Mouse (Mus musculus): ENCODE data around the gene Gm20521. TPM values are rescaled to one million over a fixed set of nuclear protein-coding genes. Genes with fewer than 3 reads are reported as not detected.
A peak's percentile ranks its signal among the peaks of the same experiment; 100 is the strongest.

The Gm20521 gene
- polyA plus RNA-seq, 1 experiment from 2014 or later = 0.33 TPM

DNA sequence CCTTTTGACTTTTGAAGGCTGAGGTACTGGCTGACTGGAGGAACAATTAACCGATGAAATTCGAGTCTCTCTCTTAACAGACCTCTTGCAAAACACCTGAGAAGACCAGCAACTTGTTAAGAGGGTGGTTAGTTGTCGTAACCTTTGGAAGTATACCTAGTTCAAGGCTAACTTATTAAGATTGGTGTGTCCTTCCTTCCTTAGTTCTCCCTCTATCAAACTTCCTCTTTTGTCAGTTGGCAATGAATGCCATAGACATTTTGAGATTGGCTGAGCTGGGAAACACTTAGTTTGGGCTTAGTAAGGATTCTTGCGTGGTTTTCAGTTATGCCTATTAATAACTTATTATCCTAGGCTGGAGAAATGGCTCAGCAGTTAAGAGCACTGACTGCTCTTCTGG lies 15.2 kb upstream of the Gm20521 start:
- ATAC-seq (ENCODE audit: insufficient number of reproducible peaks, low FRiP score, low TSS enrichment, low read depth) = no peak
- Histone ChIP-seq H3K9ac (no peak overlapping the region), H3K4me1 (peaks cover 8% of the 10 kb centered on the region; the same call in 1 of the 2 replicates), H3K36me3 (no peaks in the 10 kb centered on the region), H3K4me2 (no peak overlapping the region), H3K4me3 (no peak overlapping the region), H3K9me3 (no peaks in the 10 kb centered on the region), H3K27ac (no peak overlapping the region), H3K27me3 (no peaks in the 10 kb centered on the region)
- WGBS = 74% methylated on average over 4 of the region's 4 CpGs

DNA sequence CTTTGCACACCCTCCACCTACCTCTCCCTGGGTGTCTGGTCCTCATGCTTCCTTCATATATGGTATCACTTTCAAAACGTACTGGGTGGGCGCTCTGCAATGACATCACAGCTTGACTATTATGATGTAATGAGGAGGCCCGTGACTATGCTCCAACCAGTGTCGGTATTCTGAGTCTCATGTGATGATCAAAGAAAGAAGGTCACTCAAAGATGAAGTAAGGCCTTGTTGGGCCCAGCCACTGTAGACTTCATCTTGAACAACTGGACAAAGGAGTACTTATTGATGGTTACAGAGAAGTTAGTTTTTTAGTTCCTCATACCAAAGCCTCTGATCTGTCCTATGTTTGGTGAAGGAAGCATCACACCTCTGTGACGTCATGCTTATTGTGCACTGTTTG lies 12.4 kb upstream of the Gm20521 start, which contains the start of gene Homez:
Gene Homez, minus strand, starts transcription at position 101 of the 400 bp plus-strand sequence.
- no peak within 1 kb of the TSS for H3K9ac ChIP-seq
- 80% methylated on average over 5 of the region's 5 CpGs for WGBS

DNA sequence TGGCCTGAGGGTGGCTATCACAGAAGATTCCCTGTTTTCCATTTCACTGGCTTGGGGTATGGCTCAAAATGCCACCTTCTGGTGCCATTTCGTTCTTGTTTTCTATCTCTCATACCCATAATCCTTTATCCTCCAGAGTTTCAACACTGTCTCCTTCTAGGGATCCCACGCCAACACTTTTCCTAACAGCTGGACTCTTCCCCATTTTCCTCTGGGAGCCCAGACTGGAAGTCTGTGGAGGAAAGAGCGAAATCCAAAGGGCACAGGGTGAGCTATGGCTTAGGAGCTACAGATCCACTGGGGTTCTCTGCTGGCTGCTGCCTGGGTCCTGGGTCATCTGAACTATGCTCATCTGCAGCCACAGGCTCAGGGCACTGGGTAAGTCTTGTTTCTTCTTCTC lies 9.1 kb upstream of the Gm20521 start:
- Histone ChIP-seq H3K4me3 (no peak overlapping the region), H3K9me3 (no peaks in the 10 kb centered on the region), H3K36me3 (no peaks in the 10 kb centered on the region), H3K9ac (no peak overlapping the region), H3K4me2 (no peak overlapping the region), H3K27me3 (peaks cover 28% of the 10 kb centered on the region), H3K4me1 (peaks cover 14% of the 10 kb centered on the region), H3K27ac (no peak overlapping the region)
- no peak for ATAC-seq (ENCODE audit: insufficient number of reproducible peaks, low FRiP score, low TSS enrichment, low read depth)
- WGBS = 85% methylated on average over 3 of the region's 3 CpGs

More for the DNA sequence above, 12.4 kb upstream of the Gm20521 start, which contains the start of gene Homez:
- no peak within 1 kb of the TSS for H3K4me3 ChIP-seq
- ATAC-seq (ENCODE audit: insufficient number of reproducible peaks, low FRiP score, low TSS enrichment, low read depth) = no peak
- H3K36me3 ChIP-seq = no peaks in the 10 kb centered on the region
- no peaks in the 10 kb centered on the region for H3K9me3 ChIP-seq
- no peak within 1 kb of the TSS for H3K4me2 ChIP-seq
- no peak within 1 kb of the TSS for H3K27ac ChIP-seq
- H3K4me1 ChIP-seq = peaks cover 4% of the 10 kb centered on the region
- H3K27me3 ChIP-seq = peaks cover 7% of the 10 kb centered on the region; the same call in 1 of the 2 replicates

DNA sequence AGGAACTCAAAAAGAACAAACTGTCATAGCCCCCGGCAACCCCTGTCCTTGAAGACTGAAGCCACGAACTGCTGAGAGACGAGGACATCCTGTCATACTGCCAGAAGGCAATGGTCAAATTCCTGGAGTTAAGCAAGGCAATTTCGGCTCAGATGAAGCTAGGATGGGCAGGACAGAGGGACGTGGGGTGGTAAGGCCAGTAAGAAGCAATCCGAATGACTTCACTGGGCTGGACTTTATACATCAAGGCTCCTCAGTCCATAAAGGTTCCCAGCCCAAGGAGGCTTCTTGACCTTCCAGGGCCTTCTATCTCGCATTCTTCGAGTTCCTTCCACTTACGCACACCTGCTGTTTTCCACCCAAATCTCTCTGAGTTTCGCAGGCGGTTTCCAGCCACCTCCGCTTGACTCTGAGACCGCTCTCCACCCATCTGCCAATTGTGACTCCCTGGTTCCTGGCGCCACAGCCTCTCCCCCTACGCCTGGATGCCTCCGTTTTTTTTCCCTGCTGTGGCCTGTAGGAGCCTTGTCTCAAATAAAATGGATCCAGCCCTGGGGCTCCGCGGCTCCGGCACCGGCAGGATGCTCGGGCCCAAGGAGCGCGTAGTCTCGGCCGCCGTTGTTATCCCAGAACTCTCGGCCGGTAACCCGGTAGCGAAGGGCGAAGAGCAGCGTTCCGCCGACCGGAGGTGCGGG lies 7.2 kb upstream of the Gm20521 start:
- peaks cover 14% of the 10 kb centered on the region for H3K4me1 ChIP-seq
- no peaks in the 10 kb centered on the region for H3K36me3 ChIP-seq
- 2% methylated on average over 36 of the region's 36 CpGs for WGBS
- peaks cover 28% of the 10 kb centered on the region for H3K27me3 ChIP-seq
- peak overlapping the region; percentile 81 for H3K27ac ChIP-seq
- H3K4me2 ChIP-seq = peak overlapping the region; percentile 99
- H3K9me3 ChIP-seq = no peaks in the 10 kb centered on the region
- H3K9ac ChIP-seq = peak overlapping the region; percentile 77
- H3K4me3 ChIP-seq = peak overlapping the region; percentile 75
- peak; percentile 7; the same call in 1 of the 2 replicates for ATAC-seq (ENCODE audit: insufficient number of reproducible peaks, low FRiP score, low TSS enrichment, low read depth)

DNA sequence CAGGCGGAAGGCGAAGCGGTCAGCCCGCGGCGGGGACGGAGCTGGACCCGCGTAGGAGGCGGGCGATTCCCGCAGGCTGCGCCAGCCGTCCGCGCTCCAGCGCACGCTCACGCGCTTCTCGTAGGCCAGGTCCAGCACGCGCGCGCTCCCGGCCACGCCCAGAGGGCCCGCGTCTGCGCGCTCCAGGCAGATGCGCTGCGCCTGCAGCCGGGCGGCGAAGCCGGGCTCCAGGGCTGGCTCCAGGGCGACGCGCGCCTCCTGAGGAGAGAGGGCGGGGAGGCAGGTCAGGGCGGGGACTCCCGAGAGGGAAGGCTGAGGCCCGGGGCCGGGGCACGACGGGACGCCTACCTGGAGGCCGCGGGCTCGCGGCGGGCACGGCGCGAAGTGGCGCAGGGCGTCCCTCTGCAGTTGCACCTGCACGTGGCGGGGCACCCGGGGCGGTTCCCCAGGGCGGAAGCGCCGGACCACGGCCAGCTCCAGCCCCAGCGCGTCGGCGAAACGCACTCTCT lies 6.6 kb upstream of the Gm20521 start:
- Histone ChIP-seq H3K4me3 (peak overlapping the region; percentile 75), H3K9me3 (no peaks in the 10 kb centered on the region), H3K36me3 (no peaks in the 10 kb centered on the region), H3K27ac (peak overlapping the region; percentile 81), H3K27me3 (peaks cover 28% of the 10 kb centered on the region), H3K4me1 (peaks cover 14% of the 10 kb centered on the region), H3K4me2 (peak overlapping the region; percentile 99), H3K9ac (peak overlapping the region; percentile 77)
- 0% methylated on average over 72 of the region's 72 CpGs for WGBS
- peak; percentile 77 for ATAC-seq (ENCODE audit: insufficient number of reproducible peaks, low FRiP score, low TSS enrichment, low read depth)

DNA sequence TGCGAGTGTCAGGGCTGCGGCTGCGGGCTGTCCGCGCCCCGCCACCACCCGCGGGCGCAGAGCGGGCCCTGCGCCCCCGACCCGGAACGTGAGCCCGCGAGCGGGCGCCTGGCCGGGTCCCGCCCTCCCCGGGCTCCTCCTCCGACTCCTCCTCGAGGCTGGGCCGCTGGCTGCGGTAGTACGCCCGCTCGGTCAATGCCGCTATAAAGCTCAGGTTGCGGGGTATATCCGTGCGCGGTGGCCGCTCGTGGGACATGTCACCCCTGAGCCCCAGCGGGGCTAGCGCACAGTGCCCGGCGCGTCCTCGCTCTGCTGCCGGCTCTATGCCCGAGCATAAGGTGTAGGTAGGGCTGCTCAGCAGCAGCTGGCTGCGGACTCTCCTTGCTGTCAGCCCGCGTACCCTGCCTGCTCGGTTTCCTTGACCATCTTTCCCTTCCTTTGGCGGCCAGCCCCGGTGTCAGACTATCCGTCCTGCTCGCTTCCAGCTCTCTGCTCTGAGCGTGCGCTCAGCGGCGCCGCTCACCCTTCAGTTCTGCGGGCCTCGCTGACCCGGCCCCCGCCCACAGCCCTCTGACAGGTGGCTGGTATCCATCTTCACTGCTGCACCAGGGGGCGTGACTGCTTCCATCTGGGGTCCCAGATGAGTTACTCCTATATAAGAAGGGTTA lies 6.1 kb upstream of the Gm20521 start, which contains the start of gene Ppp1r3e:
Gene Ppp1r3e, minus strand, starts transcription at position 503 of the 668 bp plus-strand sequence.
- no peaks in the 10 kb centered on the region for H3K9me3 ChIP-seq
- H3K4me2 ChIP-seq = peak within 1 kb of the TSS; percentile 99
- H3K9ac ChIP-seq = peak within 1 kb of the TSS; percentile 77
- under 1% methylated on average over 59 of the region's 61 CpGs for WGBS
- ATAC-seq (ENCODE audit: insufficient number of reproducible peaks, low FRiP score, low TSS enrichment, low read depth) = peak; percentile 79
- H3K4me1 ChIP-seq = peaks cover 14% of the 10 kb centered on the region
- peak within 1 kb of the TSS; percentile 81 for H3K27ac ChIP-seq
- H3K27me3 ChIP-seq = peaks cover 28% of the 10 kb centered on the region
- H3K4me3 ChIP-seq = peak within 1 kb of the TSS; percentile 75
- no peaks in the 10 kb centered on the region for H3K36me3 ChIP-seq

DNA sequence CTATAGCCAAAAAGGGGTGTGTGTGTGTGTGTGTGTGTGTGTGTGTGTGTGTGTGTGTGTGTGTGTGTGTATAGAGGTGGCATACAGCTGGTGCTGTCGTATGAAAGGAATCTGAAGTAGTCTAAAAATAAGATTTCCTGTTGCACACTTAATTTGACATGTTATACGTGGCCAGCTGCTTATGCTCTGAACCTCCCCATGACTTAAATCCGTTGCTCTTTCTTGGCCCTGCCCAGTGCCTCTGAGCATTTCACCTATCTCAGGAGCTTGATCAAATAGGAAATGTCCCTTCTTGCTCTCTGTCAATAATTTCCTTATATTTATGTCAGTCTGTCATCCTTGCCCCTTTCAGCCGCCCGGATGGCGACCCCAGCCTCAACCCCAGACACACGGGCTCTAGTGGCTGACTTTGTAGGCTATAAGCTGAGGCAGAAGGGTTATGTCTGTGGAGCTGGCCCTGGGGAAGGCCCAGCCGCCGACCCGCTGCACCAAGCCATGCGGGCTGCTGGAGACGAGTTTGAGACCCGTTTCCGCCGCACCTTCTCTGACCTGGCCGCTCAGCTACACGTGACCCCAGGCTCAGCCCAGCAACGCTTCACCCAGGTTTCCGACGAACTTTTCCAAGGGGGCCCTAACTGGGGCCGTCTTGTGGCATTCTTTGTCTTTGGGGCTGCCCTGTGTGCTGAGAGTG lies 926 bp downstream of the Gm20521 start:
- peak overlapping the region; percentile 77 for H3K9ac ChIP-seq
- no peaks in the 10 kb centered on the region for H3K9me3 ChIP-seq
- H3K36me3 ChIP-seq = peaks cover 19% of the 10 kb centered on the region
- no peaks in the 10 kb centered on the region for H3K27me3 ChIP-seq
- H3K4me2 ChIP-seq = peak overlapping the region; percentile 70
- 23% methylated on average over 21 of the region's 21 CpGs for WGBS
- H3K4me3 ChIP-seq = peak overlapping the region; percentile 67
- peaks cover 26% of the 10 kb centered on the region for H3K4me1 ChIP-seq
- ATAC-seq (ENCODE audit: insufficient number of reproducible peaks, low FRiP score, low TSS enrichment, low read depth) = 0 out of 2 replicates have a peak, but pooled peaks have one; percentile 1
- peak overlapping the region; percentile 94 for H3K27ac ChIP-seq

DNA sequence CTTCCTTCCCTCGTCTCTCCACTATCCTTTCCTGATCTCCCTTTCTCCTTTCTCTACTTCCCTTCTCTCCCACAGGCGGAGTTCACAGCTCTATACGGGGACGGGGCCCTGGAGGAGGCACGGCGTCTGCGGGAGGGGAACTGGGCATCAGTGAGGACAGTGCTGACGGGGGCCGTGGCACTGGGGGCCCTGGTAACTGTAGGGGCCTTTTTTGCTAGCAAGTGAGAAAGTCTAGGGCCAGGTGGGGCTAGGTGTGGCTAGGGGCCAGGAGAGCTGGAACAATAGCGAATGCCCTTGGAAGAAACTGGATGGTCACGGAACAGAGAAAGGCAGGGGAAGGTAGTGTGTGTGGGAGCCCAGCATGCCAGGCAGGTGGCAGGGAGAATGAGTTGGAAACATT lies 2.1 kb downstream of the Gm20521 start:
- Histone ChIP-seq H3K4me1 (peaks cover 26% of the 10 kb centered on the region), H3K27ac (no peak overlapping the region), H3K9ac (no peak overlapping the region), H3K36me3 (peaks cover 19% of the 10 kb centered on the region), H3K4me3 (no peak overlapping the region), H3K9me3 (no peaks in the 10 kb centered on the region), H3K27me3 (no peaks in the 10 kb centered on the region), H3K4me2 (no peak overlapping the region)
- WGBS = 88% methylated on average over 11 of the region's 11 CpGs
- ATAC-seq (ENCODE audit: insufficient number of reproducible peaks, low FRiP score, low TSS enrichment, low read depth) = no peak

DNA sequence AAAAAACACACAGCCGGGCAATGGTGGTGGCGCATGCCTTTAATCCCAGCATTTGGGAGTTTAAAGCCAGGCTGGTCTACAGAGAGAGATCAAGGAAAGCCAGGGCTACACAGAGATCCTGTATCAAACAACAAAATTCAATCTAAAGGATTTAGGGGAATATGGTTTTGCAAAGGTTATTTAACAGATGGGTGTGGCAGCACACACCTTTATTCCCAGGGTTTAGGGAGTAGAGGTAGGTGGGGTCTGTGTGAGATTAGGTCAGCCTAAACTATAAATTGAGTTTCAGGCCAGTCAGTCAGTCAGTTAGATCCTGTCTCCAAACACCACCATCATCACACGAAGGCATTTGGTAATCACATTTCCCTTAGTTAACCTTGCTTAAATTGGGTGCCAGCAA lies 9.0 kb downstream of the Gm20521 start, which contains the start of gene Pabpn1:
Gene Pabpn1, plus strand, starts transcription at position 301 of the 400 bp plus-strand sequence.
- ATAC-seq (ENCODE audit: insufficient number of reproducible peaks, low FRiP score, low TSS enrichment, low read depth) = no peak
- Histone ChIP-seq H3K4me2 (peak within 1 kb of the TSS; percentile 46), H3K9me3 (no peaks in the 10 kb centered on the region), H3K4me1 (peaks cover 19% of the 10 kb centered on the region), H3K27me3 (no peaks in the 10 kb centered on the region), H3K9ac (0 out of 2 replicates have a peak within 1 kb of the TSS, but pooled peaks have one; percentile 0), H3K4me3 (peak within 1 kb of the TSS; percentile 92), H3K27ac (peak within 1 kb of the TSS; percentile 84), H3K36me3 (peaks cover 20% of the 10 kb centered on the region)
- WGBS = 92% methylated on average over 3 of the region's 3 CpGs

DNA sequence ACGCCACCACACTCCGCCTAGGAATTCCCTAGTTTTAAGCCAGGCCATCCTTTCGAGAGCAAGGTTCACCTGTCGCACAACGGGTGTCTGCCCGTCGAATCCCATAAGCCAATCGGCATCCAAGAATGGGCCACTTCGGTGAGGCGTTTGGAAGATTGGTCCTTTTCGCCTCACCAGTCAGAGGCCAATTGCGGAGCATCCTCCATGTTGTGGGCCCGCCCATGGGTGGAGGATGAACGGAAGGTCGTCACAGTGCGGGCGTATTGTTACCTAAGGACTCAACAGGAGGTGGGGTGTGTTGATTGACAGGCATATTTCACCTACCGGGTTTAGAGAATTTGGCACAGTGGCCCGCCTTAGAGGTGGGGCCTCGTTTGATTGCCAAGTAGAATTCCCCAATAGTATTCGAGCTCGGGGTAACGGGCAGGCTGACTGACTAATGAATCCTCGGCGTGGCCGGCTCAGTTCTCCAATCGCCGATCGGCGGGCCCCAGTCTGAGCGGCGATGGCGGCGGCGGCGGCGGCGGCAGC lies 10.5 kb downstream of the Gm20521 start:
- Histone ChIP-seq H3K4me3 (peak overlapping the region; percentile 92), H3K27me3 (no peaks in the 10 kb centered on the region), H3K36me3 (peaks cover 31% of the 10 kb centered on the region), H3K9me3 (no peaks in the 10 kb centered on the region), H3K27ac (peak overlapping the region; percentile 94), H3K4me2 (peak overlapping the region; percentile 46), H3K9ac (peak overlapping the region; percentile 99), H3K4me1 (peaks cover 25% of the 10 kb centered on the region)
- peak; percentile 99 for ATAC-seq (ENCODE audit: insufficient number of reproducible peaks, low FRiP score, low TSS enrichment, low read depth)
- WGBS = under 1% methylated on average over 38 of the region's 38 CpGs

Measured in limb, embryonic 15.5 days (tissue).